Mouse (Mus musculus) ES-Bruce4 (cell line): ENCODE results near the gene Hcfc1.

Experiments
- CTCF ChIP-seq: IDR thresholded peaks from one replicate; pipeline ENCODE4 v1.8.1; 2011; ENCODE audit warnings: low read depth, low read length
- EP300 ChIP-seq: IDR thresholded peaks from 2 replicates; pipeline ENCODE4 v1.6.1; 2011; ENCODE audit warnings: low read depth, low read length; ENCODE audit not compliant: insufficient read depth
- POLR2A ChIP-seq: IDR thresholded peaks from one replicate; pipeline ENCODE4 v1.8.1; 2011; ENCODE audit warnings: low read length; ENCODE audit not compliant: insufficient read depth

GRCm38 (mm10) chrX:73941860-73942259 is 24.3 kb downstream of the Hcfc1 start:
- TF ChIP-seq POLR2A, result no peak
- TF ChIP-seq CTCF, result no peak
- TF ChIP-seq EP300, result no peak
